8 mouse cellular contexts compared by ENCODE assay signal in genomic region chr12:100280972-100281794, GRCm38 (mm10).
DNase-seq lines count a peak whose midpoint lies in the region; ATAC-seq and TF ChIP-seq lines count a peak whose summit lies in the region.
"Had no signal": no experiment of that assay in that cellular context is flagged by ENCODE, and none has a peak within 500 bp of the region (broad histone marks: within the 10 kb centered on the region; RNA-seq: fewer than 3 reads in every experiment).

No protein-coding gene starts in this region.

- DNase-seq in adrenal gland, postnatal 10 days = peak; percentile 75
- no peak for DNase-seq in intestine, embryonic 14.5 days (ENCODE audit: low spot score)
- peak; percentile 84 for DNase-seq in stomach, postnatal 0 days (ENCODE audit: low spot score)
- no peak for DNase-seq in left cerebral cortex, postnatal 14 days (ENCODE audit: low spot score in 2 of 2)
- no peak for DNase-seq in cerebellum, adult 2 months

- no peaks in the 10 kb centered on the region for H3K36me3 ChIP-seq in embryonic facial prominence, embryonic 13.5 days
- no peaks in the 10 kb centered on the region for H3K36me3 ChIP-seq in intestine, embryonic 14.5 days (ENCODE audit: control insufficient read depth, insufficient read depth, low read length)
- H3K36me3 ChIP-seq in liver, embryonic 16.5 days (ENCODE audit: control insufficient read depth, insufficient read depth) = no peaks in the 10 kb centered on the region
- no peaks in the 10 kb centered on the region for H3K36me3 ChIP-seq in stomach, postnatal 0 days (ENCODE audit: control insufficient read depth, insufficient read depth, low read length)

- peaks cover 50% of the 10 kb centered on the region for H3K4me1 ChIP-seq in embryonic facial prominence, embryonic 13.5 days
- peaks cover 34% of the 10 kb centered on the region for H3K4me1 ChIP-seq in intestine, embryonic 14.5 days (replicated peaks; ENCODE audit: control insufficient read depth, insufficient read depth, low read length)
- peaks cover 8% of the 10 kb centered on the region for H3K4me1 ChIP-seq in liver, embryonic 16.5 days (ENCODE audit: control insufficient read depth, low read depth, low read length)
- peaks cover 27% of the 10 kb centered on the region for H3K4me1 ChIP-seq in stomach, postnatal 0 days (replicated peaks; ENCODE audit: control insufficient read depth, insufficient read depth)
- H3K4me1 ChIP-seq in cerebellum, adult 2 months (ENCODE audit: control insufficient read depth, insufficient read depth, low read length) = peaks cover 15% of the 10 kb centered on the region

- ATAC-seq in embryonic facial prominence, embryonic 13.5 days (ENCODE audit: insufficient number of reproducible peaks, insufficient read depth, low FRiP score, low TSS enrichment, low read depth) = no peak
- peak; percentile 69 for ATAC-seq in intestine, embryonic 14.5 days (replicated peaks; ENCODE audit: low FRiP score, low TSS enrichment, low read depth)
- ATAC-seq in liver, embryonic 16.5 days (ENCODE audit: low read depth) = peak; percentile 43
- ATAC-seq in stomach, postnatal 0 days (ENCODE audit: low FRiP score, low TSS enrichment) = peak; percentile 90

- no peak for TF ChIP-seq CTCF in stomach, postnatal 0 days (IDR thresholded peaks at IDR 0.05; ENCODE audit: low read depth)
- no peak for TF ChIP-seq CTCF in cerebellum, adult 2 months (IDR thresholded peaks at IDR 0.05; ENCODE audit: borderline replicate concordance, insufficient read depth, low read depth, low read length)

- H3K4me2 ChIP-seq in embryonic facial prominence, embryonic 13.5 days = no peak overlapping the region
- H3K4me2 ChIP-seq in intestine, embryonic 14.5 days (ENCODE audit: low read length) = peak overlapping the region; percentile 13; the same call in 1 of the 2 replicates
- H3K4me2 ChIP-seq in liver, embryonic 16.5 days (ENCODE audit: low read depth, low read length) = no peak overlapping the region
- no peak overlapping the region for H3K4me2 ChIP-seq in stomach, postnatal 0 days (replicated peaks; ENCODE audit: low read depth)

- no peak overlapping the region for H3K4me3 ChIP-seq in embryonic facial prominence, embryonic 13.5 days
- no peak overlapping the region for H3K4me3 ChIP-seq in intestine, embryonic 14.5 days (ENCODE audit: low read depth, low read length)
- no peak overlapping the region for H3K4me3 ChIP-seq in liver, embryonic 16.5 days (ENCODE audit: low read depth, low read length)
- H3K4me3 ChIP-seq in stomach, postnatal 0 days (ENCODE audit: low read depth, low read length) = no peak overlapping the region
- no peak overlapping the region for H3K4me3 ChIP-seq in cerebellum, adult 2 months (replicated peaks; ENCODE audit: insufficient read depth, low read depth, low read length)

- 59% methylated on average over 4 of the region's 4 CpGs for WGBS in embryonic facial prominence, embryonic 13.5 days
- WGBS in intestine, embryonic 14.5 days = 63% methylated on average over 4 of the region's 4 CpGs
- WGBS in liver, embryonic 16.5 days (ENCODE audit: insufficient replicate concordance) = 62% methylated on average over 4 of the region's 4 CpGs
- WGBS in stomach, postnatal 0 days = 58% methylated on average over 4 of the region's 4 CpGs
- 79% methylated on average over 4 of the region's 4 CpGs for WGBS in cerebellum, adult 2 months

- no peaks in the 10 kb centered on the region for H3K27me3 ChIP-seq in embryonic facial prominence, embryonic 13.5 days
- no peaks in the 10 kb centered on the region for H3K27me3 ChIP-seq in intestine, embryonic 14.5 days (replicated peaks; ENCODE audit: control insufficient read depth, insufficient read depth, low read length)
- no peaks in the 10 kb centered on the region for H3K27me3 ChIP-seq in liver, embryonic 16.5 days (ENCODE audit: control insufficient read depth, insufficient read depth, low read depth, low read length)
- no peaks in the 10 kb centered on the region for H3K27me3 ChIP-seq in stomach, postnatal 0 days (ENCODE audit: control insufficient read depth, insufficient read depth, low read length)
- no peaks in the 10 kb centered on the region for H3K27me3 ChIP-seq in cerebellum, adult 2 months (ENCODE audit: control insufficient read depth, insufficient read depth, low read length)

- peak overlapping the region; percentile 76 for H3K27ac ChIP-seq in embryonic facial prominence, embryonic 13.5 days
- H3K27ac ChIP-seq in intestine, embryonic 14.5 days (ENCODE audit: low read depth) = peak overlapping the region; percentile 96
- H3K27ac ChIP-seq in liver, embryonic 16.5 days (ENCODE audit: low read length) = 0 out of 2 replicates have a peak overlapping the region, but pooled peaks have one; percentile 21
- peak overlapping the region; percentile 95 for H3K27ac ChIP-seq in stomach, postnatal 0 days (replicated peaks)
- H3K27ac ChIP-seq in cerebellum, adult 2 months (ENCODE audit: insufficient read depth, low read length) = no peak overlapping the region
- H3K27ac ChIP-seq: liver, embryonic 14.5 days had no signal

- no peaks in the 10 kb centered on the region for H3K9me3 ChIP-seq in embryonic facial prominence, embryonic 13.5 days
- H3K9me3 ChIP-seq in intestine, embryonic 14.5 days (ENCODE audit: control insufficient read depth, low read length) = no peaks in the 10 kb centered on the region
- H3K9me3 ChIP-seq in liver, embryonic 16.5 days (replicated peaks; ENCODE audit: control insufficient read depth, low read length) = no peaks in the 10 kb centered on the region
- no peaks in the 10 kb centered on the region for H3K9me3 ChIP-seq in stomach, postnatal 0 days (ENCODE audit: control insufficient read depth, low read length)

- H3K9ac ChIP-seq in embryonic facial prominence, embryonic 13.5 days = no peak overlapping the region
- H3K9ac ChIP-seq in intestine, embryonic 14.5 days (ENCODE audit: low read length) = no peak overlapping the region
- no peak overlapping the region for H3K9ac ChIP-seq in liver, embryonic 16.5 days (ENCODE audit: low read depth, low read length)
- H3K9ac ChIP-seq in stomach, postnatal 0 days (ENCODE audit: low read length) = no peak overlapping the region
- H3K9ac ChIP-seq: liver, embryonic 14.5 days had no signal

- intact Hi-C loops in left cerebral cortex, postnatal 14 days (cut with DNase I) = no loop called here

- no peak for TF ChIP-seq POLR2A in cerebellum, adult 2 months (IDR thresholded peaks at IDR 0.05; ENCODE audit: borderline replicate concordance, insufficient read depth, low read length)

- TF ChIP-seq EP300 in stomach, postnatal 0 days (optimal IDR thresholded peaks at IDR 0.05) = no peak

Comparison
In these comparisons a context has a peak if more than half of its experiments do, and no peak if none do; other contexts are left out.
1. DNase-seq: peak in adrenal gland, postnatal 10 days (single experiment) and stomach, postnatal 0 days (single experiment); none in intestine, embryonic 14.5 days (single experiment), left cerebral cortex, postnatal 14 days (0 of 2) and cerebellum, adult 2 months (0 of 2).